Mouse (Mus musculus) forebrain, embryonic 16.5 days (tissue): ENCODE measurements around the gene Midn. TPM values are rescaled to one million over a fixed set of nuclear protein-coding genes. Genes with fewer than 3 reads are reported as not detected.
A peak's percentile ranks its signal among the peaks of the same experiment; 100 is the strongest.

ENCODE experiments used
- ATAC-seq: fragments of 200-750 bp; cut with Nextera tagmentation; 2 replicates; pipeline ENCODE4 v1.8.0; 2017; ENCODE audit warnings: mild to moderate bottlenecking, moderate library complexity
- H3K27ac ChIP-seq: fragments of 300-500 bp; sonication (generic); 2 replicates; pipeline ENCODE4 v1.5.1; 2014; ENCODE audit warnings: low read length, control low read depth
- H3K27me3 ChIP-seq: fragments of 300-500 bp; sonication (generic); replicated peaks from 2 replicates; pipeline ENCODE4 v1.6.1; 2014; ENCODE audit warnings: low read length; ENCODE audit not compliant: control insufficient read depth, insufficient read depth
- H3K36me3 ChIP-seq: fragments of 300-500 bp; sonication (generic); 2 replicates; pipeline ENCODE4 v1.6.1; 2014; ENCODE audit not compliant: control insufficient read depth, insufficient read depth
- H3K4me1 ChIP-seq: fragments of 300-500 bp; sonication (generic); replicated peaks from 2 replicates; pipeline ENCODE4 v1.6.1; 2014; ENCODE audit warnings: low read length; ENCODE audit not compliant: control insufficient read depth, insufficient read depth
- H3K4me2 ChIP-seq: fragments of 300-500 bp; sonication (generic); 2 replicates; pipeline ENCODE4 v1.6.1; 2014; ENCODE audit warnings: mild to moderate bottlenecking, low read length, control low read depth
- H3K4me3 ChIP-seq: fragments of 300-500 bp; sonication (generic); replicated peaks from 2 replicates; pipeline ENCODE4 v1.5.1; 2014; ENCODE audit warnings: mild to moderate bottlenecking, low read length, control low read depth
- H3K9ac ChIP-seq: fragments of 300-500 bp; sonication (generic); replicated peaks from 2 replicates; pipeline ENCODE4 v1.6.1; 2014; ENCODE audit warnings: low read depth, low read length, control low read depth
- H3K9me3 ChIP-seq: fragments of 300-500 bp; sonication (generic); 2 replicates; pipeline ENCODE4 v1.6.1; 2016; ENCODE audit warnings: low read length; ENCODE audit not compliant: control insufficient read depth
- WGBS: fragments of 180-500 bp; shearing (Covaris S2); extraction: QIAGEN DNeasy Blood & Tissue Kit; methylation state at CpG from one replicate; pipeline ENCODE4 v1.1.7; 2014; 5-methylcytosine and 5-hydroxymethylcytosine counted together
- polyA plus RNA-seq: library from polyadenylated mRNA; unstranded; fragments of >200 nt; fragmentation: Nextera tagmentation; extraction: Ambion mirVana; gene quantifications from 2 replicates; pipeline ENCODE4 v1.2.1, GENCODE M21; 2015

Gene Midn
- polyA plus RNA-seq, 1 experiment from 2014 or later = 26.5 TPM

DNA sequence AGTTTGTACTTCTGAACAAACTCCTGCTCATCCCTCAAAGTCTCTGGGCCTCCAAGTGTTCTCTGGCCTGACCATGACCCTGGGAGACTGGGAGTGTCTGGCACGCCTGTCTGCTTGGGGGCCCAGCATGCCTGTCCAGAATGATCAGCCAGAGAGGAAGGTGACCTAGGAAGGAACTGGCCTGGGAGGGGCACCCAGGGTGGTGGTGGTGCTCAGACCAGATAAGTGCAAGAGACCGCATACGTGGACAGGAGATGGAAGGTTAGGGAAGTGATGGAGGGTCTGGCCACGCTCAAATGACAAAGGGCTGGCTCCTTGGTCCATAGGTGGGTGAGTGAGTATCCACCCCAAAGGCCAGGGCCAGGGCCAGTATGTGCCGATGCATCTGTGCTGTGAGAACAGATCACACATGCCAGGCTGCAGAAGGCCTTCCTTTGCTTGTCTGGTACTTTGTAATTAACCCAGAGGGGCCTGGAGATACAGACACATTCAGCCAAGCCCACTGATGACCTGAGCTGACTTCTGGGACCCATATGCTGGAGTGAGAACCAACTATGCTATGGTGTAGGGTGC lies 840 bp upstream of the Midn start:
- WGBS = 76% methylated on average over 5 of the region's 5 CpGs
- no peak overlapping the region for H3K9ac ChIP-seq
- H3K4me3 ChIP-seq = no peak overlapping the region
- H3K36me3 ChIP-seq = no peaks in the 10 kb centered on the region
- no peak overlapping the region for H3K4me2 ChIP-seq
- peaks cover 30% of the 10 kb centered on the region for H3K4me1 ChIP-seq
- no peaks in the 10 kb centered on the region for H3K27me3 ChIP-seq
- no peak for ATAC-seq
- H3K9me3 ChIP-seq = no peaks in the 10 kb centered on the region
- H3K27ac ChIP-seq = peak overlapping the region; percentile 100

DNA sequence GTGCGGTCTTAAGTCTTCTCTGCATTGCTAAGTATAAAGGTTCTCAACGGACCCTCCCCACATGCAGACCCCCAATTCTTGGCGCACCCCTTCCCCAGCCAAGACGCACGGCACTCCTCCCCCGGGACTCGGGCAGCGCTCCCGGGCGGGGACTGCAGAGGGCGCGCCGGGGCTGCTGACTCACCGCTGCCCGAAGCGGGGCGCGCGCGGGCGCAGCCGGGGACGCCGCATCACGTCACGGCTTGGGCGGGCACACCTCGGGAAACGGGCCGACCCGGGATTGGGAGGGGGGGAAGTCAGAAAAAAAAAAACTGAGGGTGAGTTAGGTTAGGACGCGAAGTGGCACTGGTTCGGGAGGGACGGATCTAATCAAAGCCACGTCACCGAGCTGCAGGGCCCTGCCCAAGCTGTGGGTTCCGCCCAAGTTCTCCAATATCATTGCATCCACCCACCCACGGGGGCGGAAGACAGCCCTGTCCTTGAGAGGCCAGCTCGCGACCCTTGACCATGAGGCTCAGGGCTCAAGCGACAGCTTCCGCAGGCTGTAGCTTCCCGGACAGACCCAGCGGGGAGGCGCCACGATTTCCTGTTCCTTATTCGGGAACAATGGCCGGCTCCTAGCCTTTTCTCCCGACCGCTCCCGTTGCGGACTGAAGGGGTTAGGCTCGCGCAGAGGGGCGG lies 678 bp downstream of the Midn start:
- Histone ChIP-seq H3K4me2 (peak overlapping the region; percentile 70), H3K36me3 (peaks cover under 1% of the 10 kb centered on the region), H3K9me3 (no peaks in the 10 kb centered on the region), H3K4me3 (peak overlapping the region; percentile 63), H3K9ac (peak overlapping the region; percentile 98), H3K27me3 (no peaks in the 10 kb centered on the region), H3K27ac (peak overlapping the region; percentile 100), H3K4me1 (peaks cover 34% of the 10 kb centered on the region)
- ATAC-seq = peak; percentile 51
- WGBS = under 1% methylated on average over 57 of the region's 57 CpGs

DNA sequence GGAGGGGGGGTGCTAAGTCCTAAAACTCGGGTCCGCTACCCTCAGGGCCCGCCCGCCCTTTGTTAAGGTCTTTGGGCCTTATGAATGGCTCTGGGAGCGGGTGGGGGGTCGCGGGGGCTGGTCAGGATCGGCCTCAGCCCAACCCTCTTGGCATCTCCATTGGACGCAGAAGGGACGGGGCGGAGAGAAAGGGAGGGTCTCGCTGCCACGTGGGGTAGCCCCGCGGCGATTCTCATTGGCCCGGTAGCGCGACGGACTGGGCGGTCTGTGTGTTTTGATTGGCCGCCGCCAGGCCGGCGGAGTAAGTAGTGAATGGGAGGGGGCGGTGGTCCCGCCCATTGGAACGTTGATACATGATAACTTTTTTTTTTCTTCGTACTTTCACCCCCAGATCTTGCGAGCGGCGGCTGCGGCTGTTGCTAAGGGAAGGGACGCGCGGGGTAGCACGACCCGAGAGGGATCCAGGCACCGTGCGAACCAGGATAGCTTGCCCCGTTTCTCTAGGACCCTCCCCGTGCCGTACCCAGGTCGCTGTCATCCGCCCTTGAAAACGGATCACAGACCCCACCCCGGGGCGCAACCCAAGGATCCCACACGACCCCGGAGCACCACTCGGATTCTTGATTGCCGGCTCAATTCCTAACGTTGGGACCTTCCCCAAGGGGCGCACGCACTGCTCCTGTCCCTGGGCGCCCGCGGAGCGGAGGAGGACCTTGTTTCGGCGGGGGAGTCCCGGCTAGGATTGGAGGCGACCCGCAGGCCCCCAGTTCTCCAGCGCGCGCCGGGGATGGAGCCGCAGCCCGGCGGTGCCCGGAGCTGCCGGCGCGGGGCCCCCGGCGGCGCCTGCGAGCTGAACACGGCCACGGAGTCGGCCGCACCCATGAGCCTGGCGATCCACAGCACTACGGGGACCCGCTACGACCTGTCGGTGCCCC lies 1.5 kb downstream of the Midn start:
- Histone ChIP-seq H3K27me3 (no peaks in the 10 kb centered on the region), H3K4me3 (peak overlapping the region; percentile 63), H3K36me3 (peaks cover 9% of the 10 kb centered on the region), H3K9ac (peak overlapping the region; percentile 98), H3K4me1 (peaks cover 41% of the 10 kb centered on the region), H3K9me3 (no peaks in the 10 kb centered on the region), H3K4me2 (peak overlapping the region; percentile 94), H3K27ac (peak overlapping the region; percentile 100)
- ATAC-seq = peak; percentile 84
- under 1% methylated on average over 88 of the region's 88 CpGs for WGBS

DNA sequence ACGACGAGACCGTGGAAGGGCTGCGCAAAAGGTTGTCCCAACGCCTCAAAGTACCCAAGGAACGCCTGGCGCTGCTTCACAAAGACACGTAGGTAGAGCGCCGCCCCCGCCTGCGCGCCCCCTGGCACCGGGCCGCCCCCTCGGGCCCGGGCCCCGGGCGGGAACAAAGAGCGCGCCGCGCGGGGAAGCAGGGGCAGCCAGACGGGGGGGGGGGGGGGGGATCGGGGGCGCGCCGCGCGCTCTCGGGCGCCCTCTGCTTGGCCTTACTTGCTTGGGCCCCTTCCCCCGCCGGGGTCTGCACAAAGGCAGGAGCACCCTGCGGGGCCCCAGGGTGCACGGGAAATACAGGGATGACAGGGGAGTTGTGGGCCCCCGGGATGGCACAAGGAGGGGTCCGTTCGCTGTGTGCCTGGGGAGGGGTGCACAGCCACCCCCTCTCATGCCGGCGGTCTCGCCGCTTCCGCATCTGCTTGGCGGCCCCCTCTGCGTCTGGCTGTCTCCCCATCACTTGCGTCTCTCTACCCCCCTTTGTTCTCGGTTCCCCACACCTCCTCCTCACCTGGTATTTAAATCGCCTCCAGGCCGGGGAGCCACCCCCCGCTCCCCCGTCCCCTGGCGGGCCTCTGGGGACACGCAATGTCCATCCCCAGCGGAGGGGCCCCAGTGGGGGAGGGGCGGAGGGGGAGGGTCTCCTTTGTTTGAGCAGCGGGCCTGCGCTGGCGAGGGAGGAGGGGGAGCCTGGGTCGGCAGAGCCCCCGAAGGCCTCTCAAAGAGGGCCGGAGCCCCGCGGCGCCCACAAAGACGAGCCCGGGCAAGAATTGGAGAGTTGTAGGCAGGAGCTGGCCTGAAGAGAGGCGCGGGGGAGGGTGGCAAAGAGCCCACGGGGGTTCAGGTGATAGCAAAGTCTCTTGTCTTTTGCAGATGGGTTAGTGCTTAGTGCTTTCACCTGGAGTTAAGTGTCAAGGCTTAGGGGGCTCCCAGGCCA lies 2.4 kb downstream of the Midn start:
- Histone ChIP-seq H3K27me3 (no peaks in the 10 kb centered on the region), H3K9me3 (no peaks in the 10 kb centered on the region), H3K36me3 (peaks cover 18% of the 10 kb centered on the region), H3K9ac (peak overlapping the region; percentile 98), H3K27ac (peak overlapping the region; percentile 99), H3K4me1 (peaks cover 40% of the 10 kb centered on the region), H3K4me3 (peak overlapping the region; percentile 63), H3K4me2 (peak overlapping the region; percentile 94)
- peak; percentile 10 for ATAC-seq
- WGBS = under 1% methylated on average over 48 of the region's 71 CpGs

DNA sequence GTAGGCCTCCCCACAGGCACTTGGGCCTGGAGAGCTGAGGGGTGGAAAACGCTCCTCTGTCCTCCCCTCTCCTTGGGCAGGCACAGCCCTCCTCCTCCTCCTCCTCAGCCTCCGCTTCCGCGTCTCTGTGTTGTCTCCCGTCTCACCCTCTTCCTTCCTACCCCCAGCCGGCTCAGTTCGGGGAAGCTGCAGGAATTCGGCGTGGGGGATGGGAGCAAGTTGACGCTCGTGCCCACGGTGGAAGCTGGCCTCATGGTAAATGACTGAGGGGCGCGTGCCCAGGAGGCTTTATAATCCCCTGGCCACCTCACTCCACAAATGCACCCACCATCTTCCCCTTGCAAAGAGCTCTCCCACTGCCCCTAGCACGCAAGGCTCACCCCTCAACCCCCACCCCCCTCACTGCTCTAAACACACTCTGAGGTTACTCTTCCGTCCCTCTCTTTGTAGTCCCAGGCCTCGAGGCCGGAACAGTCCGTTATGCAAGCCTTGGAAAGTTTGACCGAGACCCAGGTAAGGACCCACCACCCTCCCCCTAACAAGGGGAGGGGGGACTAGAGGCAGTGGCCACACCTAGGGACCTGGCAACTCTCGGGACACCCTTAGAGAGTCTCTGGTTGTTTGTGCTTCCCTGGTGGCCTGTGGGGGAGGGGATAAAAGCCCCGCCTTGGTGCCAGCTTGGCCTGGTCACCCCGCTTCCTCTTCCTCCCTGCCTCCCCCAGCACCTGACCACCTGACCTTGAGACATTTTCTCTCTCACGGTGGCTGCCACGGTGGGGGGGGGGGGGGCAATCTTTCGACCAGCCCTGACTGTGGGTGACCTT lies 3.4 kb downstream of the Midn start:
- 0% methylated on average over 26 of the region's 26 CpGs for WGBS
- peaks cover 26% of the 10 kb centered on the region for H3K36me3 ChIP-seq
- peaks cover 34% of the 10 kb centered on the region for H3K4me1 ChIP-seq

DNA sequence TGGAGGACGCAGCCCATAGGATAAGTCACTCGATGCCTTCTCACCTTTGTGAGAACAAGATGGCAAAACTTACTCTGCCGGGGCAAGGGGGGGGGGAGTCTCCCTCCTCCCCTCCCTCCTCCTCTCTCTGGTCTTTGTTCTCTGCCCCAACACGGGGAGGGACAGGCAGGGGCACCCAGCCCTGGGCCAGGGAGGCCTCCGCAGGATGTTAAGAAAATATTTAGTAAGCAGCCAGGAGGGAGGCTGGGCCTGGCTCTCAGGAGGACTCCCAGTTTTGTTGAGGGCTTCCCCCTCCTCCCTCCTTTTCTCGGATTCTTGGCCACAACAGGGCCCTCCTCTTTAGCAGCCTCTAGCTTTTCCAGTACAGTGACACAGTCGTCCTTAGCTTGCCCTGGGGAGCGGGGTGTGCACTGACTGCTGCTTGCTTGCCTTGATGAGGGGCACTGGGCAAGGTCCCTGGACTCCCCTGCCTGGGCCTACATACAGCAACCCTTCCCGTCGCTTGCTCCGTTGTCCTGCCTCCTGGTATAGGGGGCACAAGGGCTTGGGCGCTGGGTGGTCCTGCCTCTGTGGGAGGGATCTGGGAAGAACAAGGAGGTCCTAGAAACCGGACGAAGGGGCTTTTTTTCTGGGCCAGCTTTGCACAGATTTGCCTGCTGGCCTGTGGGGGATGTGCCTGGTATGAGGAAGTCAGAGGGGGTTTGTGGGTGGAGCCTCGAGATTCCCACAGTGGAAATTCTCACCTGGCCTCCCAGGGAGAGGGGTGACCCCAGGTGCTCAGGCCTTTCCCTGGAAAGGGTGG lies 4.2 kb downstream of the Midn start:
- peaks cover 42% of the 10 kb centered on the region for H3K4me1 ChIP-seq
- WGBS = 3% methylated on average over 15 of the region's 15 CpGs

More for the DNA sequence above, 3.4 kb downstream of the Midn start:
- Histone ChIP-seq H3K9me3 (no peaks in the 10 kb centered on the region), H3K9ac (peak overlapping the region; percentile 98), H3K27ac (peak overlapping the region; percentile 99), H3K27me3 (no peaks in the 10 kb centered on the region), H3K4me2 (peak overlapping the region; percentile 94), H3K4me3 (peak overlapping the region; percentile 63)
- ATAC-seq = no peak

GRCm38 (mm10) chr10:80152873-80153260 lies 4.8 kb downstream of the Midn start:
- Histone ChIP-seq H3K27ac (peak overlapping the region; percentile 99), H3K36me3 (peaks cover 37% of the 10 kb centered on the region), H3K4me1 (peaks cover 43% of the 10 kb centered on the region), H3K9me3 (no peaks in the 10 kb centered on the region), H3K4me3 (peak overlapping the region; percentile 63), H3K27me3 (no peaks in the 10 kb centered on the region), H3K4me2 (peak overlapping the region; percentile 94), H3K9ac (peak overlapping the region; percentile 98)
- no peak for ATAC-seq
- WGBS = 30% methylated on average over 3 of the region's 3 CpGs

More for the DNA sequence above, 4.2 kb downstream of the Midn start:
- peak overlapping the region; percentile 94 for H3K4me2 ChIP-seq
- ATAC-seq = no peak
- no peaks in the 10 kb centered on the region for H3K27me3 ChIP-seq
- no peaks in the 10 kb centered on the region for H3K9me3 ChIP-seq
- H3K4me3 ChIP-seq = peak overlapping the region; percentile 63
- H3K36me3 ChIP-seq = peaks cover 34% of the 10 kb centered on the region
- H3K9ac ChIP-seq = peak overlapping the region; percentile 98
- peak overlapping the region; percentile 99 for H3K27ac ChIP-seq
